Mouse (Mus musculus): Measurements from ENCODE around the gene Hormad1.

GRCm38 (mm10) chr3:95635636-95636035, 76.2 kb downstream of the Hormad1 start:
- TF ChIP-seq CTCF (IDR thresholded peaks at IDR 0.05; ENCODE audit: low read depth, low read length) (no peak), TAL1 (conservative IDR thresholded peaks at IDR 0.05; ENCODE audit: low read depth, low read length) (no peak), GATA1 (IDR thresholded peaks at IDR 0.05; ENCODE audit: borderline replicate concordance, low read length) (no peak), POLR2AphosphoS5 (IDR thresholded peaks at IDR 0.05; ENCODE audit: insufficient replicate concordance, low read depth, low read length) (no peak)
